Mouse (Mus musculus) CH12.LX (cell line): Measurements from ENCODE around the gene Hoxd4. TPM values are rescaled to one million over a fixed set of nuclear protein-coding genes. Genes with fewer than 3 reads are reported as not detected.

Source experiments
- DNase-seq: peaks from one replicate; pipeline ENCODE4 v3.0.0-alpha.2; 2013; ENCODE audit errors: extremely low read depth
- H3K27ac ChIP-seq: 2 replicates; pipeline ENCODE4 v1.5.1; 2012; ENCODE audit warnings: low read depth, mild to moderate bottlenecking, control low read depth, moderate library complexity; ENCODE audit not compliant: insufficient read depth
- H3K27me3 ChIP-seq: replicated peaks from 2 replicates; pipeline ENCODE3; 2012; ENCODE audit warnings: inconsistent platforms
- H3K36me3 ChIP-seq, 2 experiments: replicated peaks in 1 of 2; 2 replicates each; pipeline versions ENCODE3 to v1.6.1; 2012; ENCODE audit warnings: inconsistent platforms in 1 of 2, low read length in 1 of 2, mild to moderate bottlenecking in 1 of 2, mixed read lengths in 1 of 2, moderate library complexity in 1 of 2; ENCODE audit not compliant: control insufficient read depth in 1 of 2, insufficient read depth in 1 of 2
- H3K4me1 ChIP-seq, 2 experiments: 2 replicates each; pipeline ENCODE4 v1.6.1; 2012; ENCODE audit warnings: inconsistent platforms in 1 of 2, moderate library complexity in 1 of 2; ENCODE audit not compliant: insufficient read depth in 2 of 2, control insufficient read depth in 1 of 2
- H3K4me2 ChIP-seq: 2 replicates; pipeline ENCODE4 v1.6.1; 2012; ENCODE audit warnings: low read depth, mild to moderate bottlenecking, control low read depth; ENCODE audit not compliant: poor library complexity, insufficient read depth, severe bottlenecking
- H3K4me3 ChIP-seq, 3 experiments: fragments of 150-350 bp in 1 of 3; sonication (generic) in 1 of 3; replicated peaks in 1 of 3; 2 replicates each; pipeline versions ENCODE3 to v1.5.1; 2011 to 2012; ENCODE audit warnings: low read depth in 2 of 3, low read length in 2 of 3, mild to moderate bottlenecking in 2 of 3, moderate library complexity in 2 of 3, control low read depth in 1 of 3, improper control_type of control experiment in 1 of 3, inconsistent platforms in 1 of 3, mixed read lengths in 1 of 3; ENCODE audit not compliant: poor library complexity in 1 of 3
- H3K79me2 ChIP-seq: replicated peaks from 2 replicates; pipeline ENCODE4 v1.6.1; 2012; ENCODE audit warnings: mild to moderate bottlenecking, moderate library complexity; ENCODE audit not compliant: control insufficient read depth, poor library complexity, insufficient read depth, severe bottlenecking; ENCODE audit errors: extremely low read depth
- H3K9ac ChIP-seq: 2 replicates; pipeline ENCODE4 v1.6.1; 2012; ENCODE audit warnings: low read depth, mild to moderate bottlenecking, control low read depth, moderate library complexity; ENCODE audit not compliant: insufficient read depth
- H3K9me3 ChIP-seq: replicated peaks from 2 replicates; pipeline ENCODE3; 2012; ENCODE audit warnings: low read length, inconsistent platforms, mixed read lengths
- BHLHE40 ChIP-seq: IDR thresholded peaks from 2 replicates; pipeline ENCODE4 v1.6.1; 2011; ENCODE audit warnings: mild to moderate bottlenecking, low read depth, low read length, improper control_type of control experiment
- CTCF ChIP-seq, 2 experiments: IDR thresholded peaks in 1 of 2; conservative IDR thresholded peaks in 1 of 2; 2 replicates each; pipeline ENCODE4 v1.5.1; 2011 to 2012; ENCODE audit warnings: low read depth in 2 of 2, low read length in 2 of 2, improper control_type of control experiment in 1 of 2, inconsistent platforms in 1 of 2, mild to moderate bottlenecking in 1 of 2, moderate library complexity in 1 of 2
- ELF1 ChIP-seq: IDR thresholded peaks from 2 replicates; pipeline ENCODE4 v1.6.1; 2014; ENCODE audit warnings: low read depth, mild to moderate bottlenecking, inconsistent platforms, low read length, improper control_type of control experiment
- EP300 ChIP-seq: IDR thresholded peaks from 2 replicates; pipeline ENCODE4 v1.6.1; 2011; ENCODE audit warnings: low read length, improper control_type of control experiment
- KAT2A ChIP-seq: IDR thresholded peaks from 2 replicates; pipeline ENCODE4 v1.6.1; 2012; ENCODE audit warnings: low read length, improper control_type of control experiment, inconsistent platforms; ENCODE audit not compliant: insufficient replicate concordance
- MAX ChIP-seq: IDR thresholded peaks from 2 replicates; pipeline ENCODE4 v1.6.1; 2011; ENCODE audit warnings: low read length, improper control_type of control experiment
- MAZ ChIP-seq: IDR thresholded peaks from 2 replicates; pipeline ENCODE4 v1.6.1; 2012; ENCODE audit warnings: low read depth, mild to moderate bottlenecking, inconsistent platforms, low read length, improper control_type of control experiment, moderate library complexity
- MXI1 ChIP-seq: IDR thresholded peaks from 2 replicates; pipeline ENCODE4 v1.6.1; 2011; ENCODE audit warnings: mild to moderate bottlenecking, low read depth, low read length, improper control_type of control experiment
- MYC ChIP-seq: IDR thresholded peaks from 2 replicates; pipeline ENCODE4 v1.6.1; 2011; ENCODE audit warnings: low read depth, mild to moderate bottlenecking, improper control_type of control experiment, low read length
- NELFE ChIP-seq: IDR thresholded peaks from 2 replicates; pipeline ENCODE4 v1.6.1; 2011; ENCODE audit warnings: low read depth, low read length, improper control_type of control experiment
- POLR2A ChIP-seq: IDR thresholded peaks from 2 replicates; pipeline ENCODE4 v1.6.1; 2011; ENCODE audit warnings: low read depth, mild to moderate bottlenecking, improper control_type of control experiment, low read length
- RCOR1 ChIP-seq: conservative IDR thresholded peaks from 2 replicates; pipeline ENCODE4 v1.6.1; 2012; ENCODE audit warnings: low read depth, mild to moderate bottlenecking, inconsistent platforms, low read length, improper control_type of control experiment
- SIN3A ChIP-seq: IDR thresholded peaks from 2 replicates; pipeline ENCODE4 v1.6.1; 2012; ENCODE audit warnings: low read length, improper control_type of control experiment, inconsistent platforms
- TBP ChIP-seq: conservative IDR thresholded peaks from 2 replicates; pipeline ENCODE4 v1.6.1; 2011; ENCODE audit warnings: low read depth, low read length, improper control_type of control experiment
- TCF12 ChIP-seq: IDR thresholded peaks from 2 replicates; pipeline ENCODE4 v1.6.1; 2014; ENCODE audit warnings: low read depth, mild to moderate bottlenecking, inconsistent platforms, low read length, improper control_type of control experiment
- UBTF ChIP-seq: IDR thresholded peaks from 2 replicates; pipeline ENCODE4 v1.6.1; 2012; ENCODE audit warnings: low read depth, mild to moderate bottlenecking, inconsistent platforms, low read length, improper control_type of control experiment, moderate library complexity
- USF1 ChIP-seq: IDR thresholded peaks from 2 replicates; pipeline ENCODE4 v1.6.1; 2014; ENCODE audit warnings: low read depth, mild to moderate bottlenecking, inconsistent platforms, low read length, improper control_type of control experiment
- USF2 ChIP-seq: conservative IDR thresholded peaks from 2 replicates; pipeline ENCODE4 v1.6.1; 2011; ENCODE audit warnings: low read depth, low read length, improper control_type of control experiment
- ZKSCAN1 ChIP-seq: IDR thresholded peaks from 2 replicates; pipeline ENCODE4 v1.6.1; 2012; ENCODE audit warnings: low read depth, inconsistent platforms, low read length, improper control_type of control experiment, borderline replicate concordance
- ZMIZ1 ChIP-seq: IDR thresholded peaks from 2 replicates; pipeline ENCODE4 v1.6.1; 2012; ENCODE audit warnings: low read depth, mild to moderate bottlenecking, inconsistent platforms, low read length, improper control_type of control experiment
- dilution Hi-C: fragments of 300-500 bp; cut with MboI; formaldehyde crosslinking; loops from 2 replicates; pipeline ENCODE4 v1.14.3; 2020; ENCODE audit warnings: low sequenced_read_pairs; ENCODE audit not compliant: extremely low pct_unique_long_range_greater_than_20kb, extremely low pct_ligation_motif_present
- in situ Hi-C: fragments of 300-500 bp; cut with MboI; formaldehyde crosslinking; loops from 3 replicates; pipeline ENCODE4 v1.14.3; 2019; ENCODE audit warnings: low sequenced_read_pairs, low pct_ligation_motif_present, low pct_unique_long_range_greater_than_20kb, mixed read lengths
- polyA plus RNA-seq: library from polyadenylated mRNA; unstranded; fragments of >175 nt; gene quantifications from 2 replicates; pipeline ENCODE4 v1.2.1, GENCODE M21; 2012; ENCODE audit warnings: low read depth; ENCODE audit not compliant: insufficient read length
- total RNA-seq, 2 experiments: library from RNA; depleted of rRNA; stranded (reverse); fragments of 300-350 nt in 1 of 2; fragments of >200 nt in 1 of 2; gene quantifications; 2 replicates each; pipeline ENCODE4 v1.2.3; 2012 to 2014

Gene Hoxd4
- total and polyA plus RNA-seq, 3 experiments = 6.0 to 9.8 (median 6.3) TPM

DNA sequence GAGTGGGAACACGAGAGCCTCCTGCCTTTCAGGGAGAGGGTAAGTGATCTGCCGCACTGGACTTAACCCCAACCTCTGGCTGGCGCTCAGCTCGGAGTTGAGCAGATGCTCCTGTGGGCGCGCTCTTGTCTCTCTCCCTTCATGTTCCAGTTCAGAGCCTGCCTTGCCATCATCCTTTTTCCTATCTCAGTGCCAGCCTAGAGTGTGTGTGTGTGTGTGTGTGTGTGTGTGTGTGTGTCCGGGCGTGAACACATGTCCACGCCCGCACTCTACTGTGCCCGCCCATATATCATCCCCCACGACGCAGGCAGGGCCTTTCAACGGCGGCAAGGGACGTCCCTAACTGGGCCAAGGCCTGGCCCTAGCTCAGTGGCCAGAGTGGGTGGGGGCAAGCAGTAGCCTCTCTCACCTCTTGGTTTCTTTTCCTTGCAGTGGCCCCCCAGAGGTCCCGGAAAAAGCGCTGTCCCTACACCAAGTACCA is 28.2 kb upstream of the Hoxd4 start:
- DNase-seq = no peak
- Histone ChIP-seq H3K9ac (no peak overlapping the region), H3K27me3 (no peaks in the 10 kb centered on the region), H3K36me3 (no peaks in the 10 kb centered on the region), H3K4me2 (no peak overlapping the region), H3K4me3 (no peak overlapping the region), H3K4me1 (no peaks in the 10 kb centered on the region), H3K79me2 (no peaks in the 10 kb centered on the region), H3K27ac (no peak overlapping the region), H3K9me3 (peaks cover 29% of the 10 kb centered on the region)
- dilution Hi-C loops = no loop called here
- TF ChIP-seq ZKSCAN1 = no peak
- TF ChIP-seq ELF1 = no peak
- TF ChIP-seq UBTF = no peak
- TF ChIP-seq POLR2A = no peak
- in situ Hi-C loops = loop anchor here (25.0 kb wide), 1 partner anchor 629 kb away; no protein-coding TSS in a partner anchor

DNA sequence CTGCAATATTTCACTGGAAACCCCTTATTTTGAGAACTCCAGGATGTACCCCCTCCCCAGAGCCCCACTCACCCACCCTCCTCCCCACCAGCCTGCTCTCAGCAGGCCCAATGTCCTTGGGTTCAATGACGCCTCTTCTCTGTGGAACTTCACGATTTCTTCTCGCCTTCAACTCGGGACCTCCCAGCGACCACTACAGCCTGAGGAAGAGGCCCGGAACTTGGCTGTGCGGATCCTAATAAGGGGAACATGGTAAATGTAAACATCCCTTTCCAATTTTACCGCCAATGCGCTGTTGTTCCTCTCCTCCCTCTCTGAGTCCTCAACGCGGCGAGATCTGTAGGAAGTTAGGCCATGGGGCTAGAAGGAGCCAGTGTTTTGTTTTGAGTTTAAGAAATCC is 27.6 kb upstream of the Hoxd4 start:
- Histone ChIP-seq H3K27ac (no peak overlapping the region), H3K9me3 (peaks cover 29% of the 10 kb centered on the region), H3K4me3 (no peak overlapping the region), H3K79me2 (no peaks in the 10 kb centered on the region), H3K27me3 (no peaks in the 10 kb centered on the region), H3K4me2 (no peak overlapping the region), H3K36me3 (no peaks in the 10 kb centered on the region), H3K9ac (no peak overlapping the region), H3K4me1 (no peaks in the 10 kb centered on the region)
- dilution Hi-C loops (no loop called here), in situ Hi-C loops (loop anchor here (25.0 kb wide), 1 partner anchor 628 kb away; no protein-coding TSS in a partner anchor)
- TF ChIP-seq MAZ (no peak), EP300 (no peak), MYC (no peak), USF1 (no peak), MAX (no peak), ZMIZ1 (no peak), MXI1 (no peak), CTCF (conservative IDR thresholded peaks at IDR 0.05 in 1 of 2, IDR thresholded peaks at IDR 0.05 in 1 of 2; ENCODE audit: low read depth in 2 of 2, low read length in 2 of 2) (no peak), NELFE (no peak), TCF12 (no peak), BHLHE40 (no peak)
- DNase-seq = no peak

DNA sequence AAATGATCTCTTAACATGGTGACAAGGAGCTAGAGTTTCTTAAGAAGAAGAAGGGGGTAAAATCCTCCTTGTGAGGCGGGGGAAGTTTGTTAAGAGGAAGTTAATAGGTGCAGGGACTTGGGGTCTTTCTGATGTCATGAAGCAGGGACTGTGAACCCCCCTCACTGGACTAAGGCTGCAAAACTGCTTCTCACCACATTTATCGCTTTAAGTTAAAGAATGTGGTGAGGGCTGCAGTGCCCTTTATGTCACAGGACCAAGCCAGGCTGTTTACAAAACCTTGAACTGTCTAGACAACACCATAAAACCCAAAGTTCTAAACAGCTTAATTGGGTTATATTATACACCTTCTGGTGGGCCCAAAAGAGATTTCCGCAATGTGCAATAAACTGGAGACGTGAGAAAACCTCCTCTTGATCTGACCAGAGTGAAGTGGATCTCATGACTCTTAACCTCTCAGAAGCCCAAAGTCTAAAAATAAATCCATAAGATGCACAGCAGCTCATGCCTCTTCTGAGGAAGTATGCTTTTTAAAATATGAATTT is 26.6 kb upstream of the Hoxd4 start:
- Histone ChIP-seq H3K79me2 (no peaks in the 10 kb centered on the region), H3K4me3 (no peak overlapping the region), H3K27ac (no peak overlapping the region), H3K4me2 (no peak overlapping the region), H3K9me3 (peaks cover 24% of the 10 kb centered on the region), H3K27me3 (no peaks in the 10 kb centered on the region), H3K4me1 (no peaks in the 10 kb centered on the region), H3K36me3 (no peaks in the 10 kb centered on the region), H3K9ac (no peak overlapping the region)
- dilution Hi-C loops (no loop called here), in situ Hi-C loops (loop anchor here (25.0 kb wide), 1 partner anchor 627 kb away; no protein-coding TSS in a partner anchor)
- TF ChIP-seq USF1 = no peak
- TF ChIP-seq TBP = no peak
- no peak for TF ChIP-seq USF2
- TF ChIP-seq NELFE = no peak
- TF ChIP-seq SIN3A = no peak
- TF ChIP-seq MXI1 = no peak
- TF ChIP-seq KAT2A = no peak
- no peak for TF ChIP-seq RCOR1
- TF ChIP-seq TCF12 = no peak
- DNase-seq = no peak
